Mouse (Mus musculus) C2C12 (cell line): ENCODE results near the gene Utrn.

ENCODE experiments used
- CEBPB ChIP-seq: IDR thresholded peaks from one replicate; pipeline ENCODE4 v1.6.1; 2011; ENCODE audit warnings: low read depth, mild to moderate bottlenecking, control low read depth, moderate library complexity
- CTCF ChIP-seq: IDR thresholded peaks from one replicate; pipeline ENCODE4 v1.5.1; 2011; ENCODE audit not compliant: control insufficient read depth, insufficient read depth, insufficient read length
- FOSL1 ChIP-seq: IDR thresholded peaks from one replicate; pipeline ENCODE4 v1.8.0; 2011; ENCODE audit warnings: mild to moderate bottlenecking, low read length; ENCODE audit not compliant: poor library complexity, insufficient read depth, severe bottlenecking
- MAX ChIP-seq: IDR thresholded peaks from one replicate; pipeline ENCODE4 v1.6.1; 2011; ENCODE audit warnings: mild to moderate bottlenecking, control low read depth
- MYOD1 ChIP-seq: IDR thresholded peaks from one replicate; pipeline ENCODE4 v1.6.1; 2011; ENCODE audit warnings: low read depth; ENCODE audit not compliant: control insufficient read depth, insufficient read length
- MYOG ChIP-seq: IDR thresholded peaks from one replicate; pipeline ENCODE4 v1.6.1; 2011; ENCODE audit not compliant: control insufficient read depth, insufficient read length; ENCODE audit errors: extremely low read depth
- USF1 ChIP-seq: IDR thresholded peaks from one replicate; pipeline ENCODE4 v1.6.1; 2011; ENCODE audit warnings: low read depth, mild to moderate bottlenecking, control low read depth, moderate library complexity

DNA sequence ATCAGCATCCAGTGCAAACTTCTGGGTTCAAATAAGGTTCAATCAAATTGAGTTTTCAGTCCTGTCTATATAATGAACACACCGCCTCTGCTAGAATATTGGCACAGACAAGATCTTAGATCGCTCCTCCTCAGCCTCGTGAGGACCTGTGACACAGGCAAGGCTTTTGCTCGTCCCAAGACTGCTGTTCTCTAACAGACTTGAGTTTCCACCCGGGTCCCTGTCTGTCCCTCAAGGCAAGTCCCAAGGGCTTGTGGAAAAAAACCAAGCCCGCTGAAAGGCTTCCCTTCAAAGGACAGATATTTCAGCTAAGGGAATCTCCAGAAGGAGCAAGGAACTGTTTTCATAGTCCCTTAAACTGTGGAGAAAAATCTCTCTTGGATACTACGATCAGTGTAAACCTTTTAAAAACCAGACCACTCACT, 16.0 kb downstream of the Utrn start:
- TF ChIP-seq CTCF (no peak), MAX (no peak), CEBPB (no peak), USF1 (no peak), FOSL1 (no peak), MYOD1 (no peak), MYOG (no peak)
